Mouse (Mus musculus) myocyte (in vitro differentiated cells): Measurements from ENCODE around the gene Hist1h2be. TPM values are rescaled to one million over a fixed set of nuclear protein-coding genes. Genes with fewer than 3 reads are reported as not detected.
A peak's percentile ranks its signal among the peaks of the same experiment; 100 is the strongest.
"Not testable (repeated sequence)": the region's sequence is repeated elsewhere in the genome, so short reads cannot be mapped to it uniquely, and the experiment has no call there.

Experiments used
- H3K27me3 ChIP-seq: one replicate; pipeline ENCODE4 v1.6.1; 2011; ENCODE audit not compliant: control insufficient read depth, insufficient read depth, insufficient read length
- H3K36me3 ChIP-seq: one replicate; pipeline ENCODE4 v1.6.1; 2011; ENCODE audit not compliant: control insufficient read depth, insufficient read depth
- H3K4me2 ChIP-seq: one replicate; pipeline ENCODE4 v1.6.1; 2011; ENCODE audit warnings: low read depth, control low read depth
- H3K4me3 ChIP-seq: one replicate; pipeline ENCODE4 v1.5.1; 2011; ENCODE audit warnings: mild to moderate bottlenecking, control low read depth, moderate library complexity
- H3K79me2 ChIP-seq: one replicate; pipeline ENCODE4 v1.6.1; 2011; ENCODE audit not compliant: control insufficient read depth, insufficient read depth
- H3ac ChIP-seq: one replicate; pipeline ENCODE4 v1.6.1; 2011; ENCODE audit not compliant: control insufficient read depth, insufficient read length
- CEBPB ChIP-seq: IDR thresholded peaks from 2 replicates; pipeline ENCODE4 v1.6.1; 2011; ENCODE audit warnings: mild to moderate bottlenecking, moderate library complexity; ENCODE audit not compliant: poor library complexity, insufficient read depth, severe bottlenecking
- E2F4 ChIP-seq: IDR thresholded peaks from one replicate; pipeline ENCODE4 v1.6.1; 2011; ENCODE audit warnings: mild to moderate bottlenecking, control low read depth, moderate library complexity; ENCODE audit not compliant: insufficient read depth
- MAX ChIP-seq: IDR thresholded peaks from one replicate; pipeline ENCODE4 v1.6.1; 2011; ENCODE audit warnings: low read depth, mild to moderate bottlenecking, control low read depth
- MYOD1 ChIP-seq, 3 experiments: IDR thresholded peaks; one replicate each; pipeline ENCODE4 v1.6.1; 2011; ENCODE audit warnings: control low read depth in 2 of 3, low read depth in 2 of 3, mild to moderate bottlenecking in 2 of 3, moderate library complexity in 1 of 3; ENCODE audit not compliant: insufficient read length in 2 of 3, control insufficient read depth in 1 of 3
- MYOG ChIP-seq, 3 experiments: IDR thresholded peaks; one replicate each; pipeline ENCODE4 v1.6.1; 2011; ENCODE audit warnings: control low read depth in 2 of 3, low read depth in 2 of 3, mild to moderate bottlenecking in 2 of 3; ENCODE audit not compliant: insufficient read length in 2 of 3, control insufficient read depth in 1 of 3, insufficient read depth in 1 of 3
- POLR2A ChIP-seq: IDR thresholded peaks from one replicate; pipeline ENCODE4 v1.6.1; 2011; ENCODE audit warnings: low read depth, mild to moderate bottlenecking, control low read depth, moderate library complexity; ENCODE audit not compliant: insufficient read length
- POLR2AphosphoS2 ChIP-seq: IDR thresholded peaks from one replicate; pipeline ENCODE4 v1.6.1; 2011; ENCODE audit warnings: low read depth, control low read depth; ENCODE audit not compliant: insufficient read length
- REST ChIP-seq: IDR thresholded peaks from one replicate; pipeline ENCODE4 v1.6.1; 2011; ENCODE audit warnings: mild to moderate bottlenecking, control low read depth, moderate library complexity; ENCODE audit not compliant: insufficient read depth, insufficient read length
- SRF ChIP-seq: IDR thresholded peaks from one replicate; pipeline ENCODE4 v1.6.1; 2011; ENCODE audit warnings: low read depth; ENCODE audit not compliant: control insufficient read depth, insufficient read length
- TCF12 ChIP-seq: IDR thresholded peaks from one replicate; pipeline ENCODE4 v1.6.1; 2011; ENCODE audit warnings: mild to moderate bottlenecking, control low read depth; ENCODE audit not compliant: poor library complexity, insufficient read depth, severe bottlenecking
- TCF3 ChIP-seq: IDR thresholded peaks from one replicate; pipeline ENCODE4 v1.6.1; 2011; ENCODE audit warnings: low read depth, control low read depth; ENCODE audit not compliant: insufficient read length
- USF1 ChIP-seq: IDR thresholded peaks from one replicate; pipeline ENCODE4 v1.6.1; 2011; ENCODE audit warnings: low read depth, mild to moderate bottlenecking, control low read depth, moderate library complexity
- polyA plus RNA-seq: library from polyadenylated mRNA; unstranded; fragments of >200 nt; fragmentation: generic; extraction: Trizol; gene quantifications from one replicate; pipeline ENCODE4 v1.2.1, GENCODE M21; 2012; ENCODE audit warnings: missing spikeins

Gene Hist1h2be
- polyA plus RNA-seq, 1 experiment: 4.3 TPM

- no peak for TF ChIP-seq TCF3
- TF ChIP-seq MAX: no peak
- no peak for TF ChIP-seq MYOG (IDR thresholded peaks at IDR 0.05; ENCODE audit: control insufficient read depth in 1 of 3, insufficient read depth in 1 of 3, insufficient read length in 2 of 3, low read depth in 2 of 3)
- no peak for TF ChIP-seq TCF12
- no peak for TF ChIP-seq POLR2A
- no peak for TF ChIP-seq E2F4
- no peak for TF ChIP-seq MYOD1 (IDR thresholded peaks at IDR 0.05; ENCODE audit: control insufficient read depth in 1 of 3, insufficient read length in 2 of 3, low read depth in 2 of 3)
- no peak for TF ChIP-seq CEBPB
- TF ChIP-seq SRF: no peak
- no peak for TF ChIP-seq POLR2AphosphoS2
- no peak overlapping the region for H3K4me2 ChIP-seq
- no peak overlapping the region for H3ac ChIP-seq
- H3K4me3 ChIP-seq: no peak overlapping the region
- H3K79me2 ChIP-seq: no peaks in the 10 kb centered on the region
- no peaks in the 10 kb centered on the region for H3K27me3 ChIP-seq
- H3K36me3 ChIP-seq: no peaks in the 10 kb centered on the region
Observed at GRCm38 (mm10) chr13:23592614-23593013, 28.3 kb downstream of the Hist1h2be start.

GRCm38 (mm10) chr13:23591886-23592285 is 29.0 kb downstream of the Hist1h2be start:
- H3K27me3 ChIP-seq, H3K79me2 ChIP-seq: not testable (repeated sequence)

GRCm38 (mm10) chr13:23591206-23591605 is 29.7 kb downstream of the Hist1h2be start:
- no peak overlapping the region for H3K4me2 ChIP-seq
- no peaks in the 10 kb centered on the region for H3K36me3 ChIP-seq
- H3K4me3 ChIP-seq: no peak overlapping the region
- H3ac ChIP-seq: no peak overlapping the region
- TF ChIP-seq REST: no peak
- no peak for TF ChIP-seq MYOG (IDR thresholded peaks at IDR 0.05; ENCODE audit: control insufficient read depth in 1 of 3, insufficient read depth in 1 of 3, insufficient read length in 2 of 3, low read depth in 2 of 3)
- TF ChIP-seq POLR2A: no peak
- no peak for TF ChIP-seq TCF3
- no peak for TF ChIP-seq TCF12
- no peak for TF ChIP-seq MAX
- no peak for TF ChIP-seq MYOD1 (IDR thresholded peaks at IDR 0.05; ENCODE audit: control insufficient read depth in 1 of 3, insufficient read length in 2 of 3, low read depth in 2 of 3)
- TF ChIP-seq USF1: no peak
- TF ChIP-seq CEBPB: no peak
- TF ChIP-seq E2F4: no peak
- TF ChIP-seq SRF: no peak
- no peak for TF ChIP-seq POLR2AphosphoS2
- H3K79me2 ChIP-seq: no peaks in the 10 kb centered on the region
- no peaks in the 10 kb centered on the region for H3K27me3 ChIP-seq

More at GRCm38 (mm10) chr13:23591886-23592285, 29.0 kb downstream of the Hist1h2be start:
- H3ac ChIP-seq, H3K36me3 ChIP-seq, H3K4me3 ChIP-seq, H3K4me2 ChIP-seq: not testable (repeated sequence)

- H3K27me3 ChIP-seq: no peaks in the 10 kb centered on the region
- TF ChIP-seq E2F4 (no peak), TCF3 (no peak), MAX (no peak), POLR2AphosphoS2 (no peak)
- no peaks in the 10 kb centered on the region for H3K36me3 ChIP-seq
- no peaks in the 10 kb centered on the region for H3K79me2 ChIP-seq
- H3K4me3 ChIP-seq: peak overlapping the region; percentile 33
- no peak overlapping the region for H3ac ChIP-seq
- H3K4me2 ChIP-seq: peak overlapping the region; percentile 87
Observed at GRCm38 (mm10) chr13:23586940-23587225, 34.0 kb downstream of the Hist1h2be start.

- no peaks in the 10 kb centered on the region for H3K36me3 ChIP-seq
- peak overlapping the region; percentile 87 for H3K4me2 ChIP-seq
- H3K27me3 ChIP-seq: no peaks in the 10 kb centered on the region
- TF ChIP-seq USF1: no peak
- no peak for TF ChIP-seq TCF3
- no peak for TF ChIP-seq SRF
- no peak for TF ChIP-seq POLR2AphosphoS2
- no peak for TF ChIP-seq E2F4
- no peak for TF ChIP-seq REST
- TF ChIP-seq TCF12: no peak
- no peaks in the 10 kb centered on the region for H3K79me2 ChIP-seq
- peak overlapping the region; percentile 33 for H3K4me3 ChIP-seq
- H3ac ChIP-seq: no peak overlapping the region
Observed at GRCm38 (mm10) chr13:23586099-23586939, 34.6 kb downstream of the Hist1h2be start.
